Mouse (Mus musculus) brain, adult 10 weeks (tissue): ENCODE results near the gene Tbc1d9. TPM values are rescaled to one million over a fixed set of nuclear protein-coding genes. Genes with fewer than 3 reads are reported as not detected.

Experiments used
- polyA plus RNA-seq: library from polyadenylated mRNA; stranded (reverse); fragments of 350-450 nt; fragmentation: Illumina TruSeq; extraction: RNeasy Lipid Tissue Mini Kit (QIAGEN cat#74804); gene quantifications from one replicate; pipeline ENCODE4 v1.2.3, GENCODE M21; 2015; ENCODE audit warnings: low read depth, low replicate concordance

Gene Tbc1d9
- polyA plus RNA-seq, result 48.9 TPM

GRCm38 (mm10) chr8:83165235-83165930 lies at the start of gene Tbc1d9:
Gene Tbc1d9, plus strand, starts transcription at chr8:83165352.

GRCm38 (mm10) chr8:83165931-83166867 lies 1.0 kb downstream of the Tbc1d9 start, which contains the start of gene Gm10645:
Gene Gm10645, minus strand, starts transcription at chr8:83166170.

GRCm38 (mm10) chr8:83290176-83290575 lies 125.0 kb downstream of the Tbc1d9 start, which contains the start of gene Ucp1:
Gene Ucp1, plus strand, starts transcription at chr8:83290352.

Other genes starting within 250 kb of the Tbc1d9 start
- 1.2 TPM for gene Gm10645, start 818 bp downstream of the Tbc1d9 start, polyA plus RNA-seq
- gene Ucp1, start 125.0 kb downstream of the Tbc1d9 start, polyA plus RNA-seq, result not detected
- gene Elmod2, start 167.1 kb downstream of the Tbc1d9 start, polyA plus RNA-seq, result 12.6 TPM
- gene Mgat4d, start 183.1 kb downstream of the Tbc1d9 start, polyA plus RNA-seq, result not detected
- 9.2 TPM for gene Clgn, start 224.5 kb downstream of the Tbc1d9 start, polyA plus RNA-seq